Mouse (Mus musculus) gonadal fat pad, adult 2 months (tissue): ENCODE data around the gene Cdkn1c. TPM values are rescaled to one million over a fixed set of nuclear protein-coding genes. Genes with fewer than 3 reads are reported as not detected.

Experiments used
- DNase-seq: peaks from one replicate; pipeline ENCODE4 v3.0.0-alpha.2; 2012; ENCODE audit warnings: low read depth
- polyA plus RNA-seq: library from polyadenylated mRNA; depleted of rRNA; stranded (reverse); fragments of >200 nt; gene quantifications from 2 replicates; pipeline ENCODE4 v1.2.3, GENCODE M21; 2012; rRNA removed

The Cdkn1c gene
- polyA plus RNA-seq = 15.3 and 17.5 TPM in 2 replicates

DNA sequence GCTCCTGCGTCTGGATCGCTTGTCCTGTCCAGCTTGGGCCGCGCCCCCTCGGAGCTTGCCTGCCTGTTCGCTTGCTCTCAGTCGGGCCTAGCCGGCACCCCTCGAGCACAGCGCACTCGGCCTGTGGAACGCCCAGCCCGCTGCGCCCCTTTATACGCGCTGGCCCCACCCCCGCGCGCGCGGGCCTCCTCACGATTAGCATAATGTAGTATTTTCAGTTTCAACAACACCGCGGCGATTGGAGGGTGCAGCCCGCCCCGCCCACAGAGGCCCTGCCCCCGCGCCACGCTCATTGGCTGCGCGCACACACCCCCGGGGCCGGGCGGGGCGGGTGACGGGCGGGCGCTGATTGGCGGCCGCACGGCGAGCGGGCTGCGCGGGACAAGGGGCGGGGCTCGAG is at the start of gene Cdkn1c:
Gene Cdkn1c, minus strand, starts transcription at position 177 of the 400 bp plus-strand sequence.
- no peak for DNase-seq

DNA sequence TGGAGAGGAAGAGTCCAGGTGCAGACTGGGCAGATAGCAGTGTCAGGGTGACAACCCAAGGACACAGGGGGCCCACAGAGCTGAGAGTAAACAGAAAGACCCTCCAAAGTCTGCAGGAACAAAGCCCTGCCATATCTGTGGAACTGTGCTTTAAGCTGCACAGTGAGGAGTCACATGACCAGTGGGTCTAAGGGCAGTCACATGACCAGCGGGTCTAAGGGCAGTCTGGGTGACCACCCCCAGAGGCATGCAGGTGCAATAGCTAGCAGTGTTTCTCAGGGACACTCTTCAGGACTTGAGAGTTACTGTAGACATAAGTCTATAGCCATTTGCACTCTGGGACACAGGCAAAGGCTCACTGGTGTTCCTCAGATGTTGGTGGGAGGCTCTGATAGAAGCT is 48.7 kb upstream of the Cdkn1c start:
- no peak for DNase-seq

DNA sequence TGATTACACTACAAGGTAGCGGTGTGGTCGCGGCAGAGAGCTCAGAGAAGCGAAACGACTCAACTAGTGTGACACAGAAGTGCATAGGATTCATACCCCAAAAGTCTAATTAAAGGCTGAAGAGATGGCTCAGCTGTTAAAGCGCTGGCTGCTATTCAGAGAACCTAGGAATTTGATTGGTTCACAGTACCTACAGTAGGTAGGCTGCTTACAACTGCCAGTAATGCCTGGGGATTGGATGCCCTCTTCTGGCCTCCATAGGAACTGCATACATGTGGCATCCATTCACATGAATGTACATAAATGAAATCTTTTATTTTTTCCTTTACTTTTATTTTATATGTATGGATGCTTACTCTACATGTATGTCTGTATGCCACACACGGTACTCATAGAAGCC is 45.8 kb upstream of the Cdkn1c start:
- no peak for DNase-seq

DNA sequence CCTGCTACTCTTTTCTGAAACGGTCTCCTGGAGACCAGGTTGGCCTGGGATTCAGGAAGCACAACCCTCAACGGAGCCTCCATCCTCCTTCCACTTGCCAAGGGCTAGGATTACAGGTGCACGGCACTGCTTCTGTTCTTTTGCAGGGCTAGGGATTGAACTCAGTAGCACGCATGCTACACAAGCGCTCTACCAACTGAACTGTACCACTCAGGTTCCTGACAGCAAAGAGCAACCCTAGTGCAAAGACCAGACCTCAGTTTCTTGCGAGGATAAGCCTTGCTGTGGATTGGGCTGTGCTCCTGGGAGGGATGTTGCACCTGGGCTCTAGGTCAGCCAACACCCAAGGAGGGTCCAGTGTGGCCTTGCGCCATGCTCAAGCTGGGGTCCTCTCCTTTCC is 45.4 kb upstream of the Cdkn1c start:
- DNase-seq = no peak

DNA sequence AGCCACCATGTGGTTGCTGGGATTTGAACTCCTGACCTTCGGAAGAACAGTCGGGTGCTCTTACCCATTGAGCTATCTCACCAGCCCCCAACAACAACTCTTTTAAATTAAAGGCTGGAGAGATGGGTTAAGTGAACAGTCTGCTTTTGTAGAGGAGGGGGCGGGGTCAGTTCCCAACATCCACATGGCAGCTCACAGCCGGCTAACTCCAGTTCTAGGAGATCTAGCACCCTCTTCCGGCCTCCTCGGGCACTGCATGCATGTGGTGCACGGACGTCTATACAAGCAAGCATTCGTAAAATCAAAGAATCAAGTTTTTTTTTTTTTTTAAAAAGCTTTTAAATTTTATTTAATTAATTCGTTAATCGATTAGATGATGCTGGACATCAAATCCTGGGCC is 45.0 kb upstream of the Cdkn1c start:
- DNase-seq = no peak

DNA sequence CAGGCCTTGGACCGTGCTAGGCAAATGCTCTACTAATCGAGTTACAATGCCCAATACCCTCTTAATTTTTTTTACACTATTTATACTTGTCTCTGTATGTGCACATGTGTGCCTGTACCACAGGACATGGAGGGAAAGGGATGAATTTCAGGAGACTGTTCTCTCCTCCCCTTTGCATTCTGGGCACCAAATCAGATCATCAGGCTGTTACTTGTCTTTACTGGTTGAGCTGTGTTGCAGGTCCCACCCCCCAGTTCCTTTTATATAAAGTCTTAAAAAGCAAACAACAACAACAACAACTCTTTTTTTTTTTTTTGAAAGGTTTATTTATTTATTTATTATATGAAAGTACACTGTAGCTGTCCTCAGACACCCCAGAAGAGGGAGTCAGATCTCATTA is 44.6 kb upstream of the Cdkn1c start:
- DNase-seq = no peak

DNA sequence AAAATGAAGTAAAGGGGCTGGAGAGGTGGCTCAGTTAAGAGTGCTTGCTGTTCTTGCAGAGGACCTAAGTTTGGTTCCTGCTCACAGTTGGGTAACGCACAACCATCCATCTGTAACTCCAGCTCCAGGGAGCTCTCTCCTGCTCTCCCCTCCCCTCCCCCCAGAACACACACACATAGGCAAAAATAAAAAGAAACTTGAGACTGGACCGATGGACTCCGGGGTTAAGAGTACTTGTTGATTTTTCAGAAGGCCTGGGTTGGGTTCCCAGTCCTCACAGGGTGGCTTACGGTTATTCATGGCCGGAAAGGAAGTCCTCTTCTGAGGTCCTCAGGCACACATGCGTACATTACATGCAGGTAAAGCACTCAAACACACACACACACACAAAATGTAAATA is 43.1 kb upstream of the Cdkn1c start:
- no peak for DNase-seq

DNA sequence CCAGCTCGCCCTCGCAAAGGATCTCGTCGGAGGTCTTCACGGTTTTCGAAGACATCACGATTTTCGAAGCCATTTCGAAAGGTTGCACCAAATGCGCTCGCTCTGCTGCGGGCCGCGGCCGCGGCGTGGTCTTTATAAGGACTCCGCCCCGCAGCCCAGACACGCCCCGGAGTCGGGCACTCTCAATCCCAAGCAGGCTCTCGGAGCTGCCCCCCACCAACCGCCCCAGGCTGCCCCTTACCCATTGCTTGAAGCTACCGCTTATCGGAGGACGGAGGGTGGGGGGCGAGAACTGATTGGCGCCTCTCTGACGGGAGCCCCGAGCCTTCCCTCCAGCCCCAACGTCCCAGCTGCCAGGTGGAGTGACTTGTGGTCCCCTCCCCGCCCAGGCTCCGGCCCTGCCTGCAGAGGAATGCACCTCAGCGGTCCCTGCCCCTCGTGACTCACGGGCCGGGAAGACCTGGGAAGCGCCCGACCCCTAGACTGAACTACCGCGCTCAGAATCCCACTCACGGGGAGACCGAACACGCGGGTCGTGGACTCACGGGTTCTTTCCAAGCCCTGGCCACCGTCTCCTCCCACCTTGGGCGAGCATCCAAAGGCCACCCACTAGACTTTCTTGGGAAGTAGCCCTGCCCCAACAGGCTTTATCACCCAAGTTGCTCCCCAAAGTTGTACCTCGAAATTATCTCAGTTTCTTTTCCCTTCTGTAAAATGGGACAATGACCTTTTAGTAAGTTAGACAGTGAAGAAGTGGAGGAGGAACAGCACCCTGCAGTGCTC is 41.8 kb upstream of the Cdkn1c start, which contains the start of gene Phlda2:
Gene Phlda2, minus strand, starts transcription at position 733 of the 783 bp plus-strand sequence.
- DNase-seq = no peak

DNA sequence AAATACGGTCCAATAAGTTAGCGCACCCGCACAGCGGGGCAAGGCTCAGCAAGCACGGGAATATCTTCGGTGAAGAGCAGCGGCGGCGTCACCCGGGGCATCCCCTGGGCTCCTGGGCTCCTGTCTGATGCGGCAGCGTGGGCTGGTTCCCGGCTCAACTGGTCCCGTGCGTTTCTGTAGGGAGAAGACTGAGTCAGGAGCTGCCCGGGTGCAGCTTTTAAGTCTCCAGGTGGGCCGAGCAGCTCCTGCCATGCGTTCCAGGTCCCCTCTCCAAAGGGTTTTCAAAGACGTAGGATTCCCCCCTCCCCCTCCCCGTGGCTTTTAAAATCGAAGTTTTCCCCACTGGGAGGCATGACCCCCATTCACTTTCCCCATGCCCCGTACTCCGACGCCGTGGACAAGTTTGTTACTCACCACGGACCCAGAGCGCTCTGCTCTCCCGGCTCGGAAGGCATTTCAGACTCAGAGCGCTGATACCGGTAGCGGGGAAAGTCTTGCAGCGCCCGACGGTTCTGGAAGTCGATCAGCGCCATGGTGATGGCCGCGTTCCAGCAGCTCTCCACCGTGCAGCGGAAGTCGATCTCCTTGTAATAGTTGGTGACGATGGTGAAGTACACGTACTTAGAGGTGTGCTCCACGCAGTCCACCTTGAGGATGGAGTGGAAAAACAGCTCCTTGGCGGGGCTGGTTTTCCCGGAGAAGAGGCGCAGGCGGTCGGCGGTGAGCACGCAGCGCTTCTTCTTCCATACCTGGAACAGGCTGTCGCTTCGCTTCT is 41.0 kb upstream of the Cdkn1c start:
- no peak for DNase-seq

DNA sequence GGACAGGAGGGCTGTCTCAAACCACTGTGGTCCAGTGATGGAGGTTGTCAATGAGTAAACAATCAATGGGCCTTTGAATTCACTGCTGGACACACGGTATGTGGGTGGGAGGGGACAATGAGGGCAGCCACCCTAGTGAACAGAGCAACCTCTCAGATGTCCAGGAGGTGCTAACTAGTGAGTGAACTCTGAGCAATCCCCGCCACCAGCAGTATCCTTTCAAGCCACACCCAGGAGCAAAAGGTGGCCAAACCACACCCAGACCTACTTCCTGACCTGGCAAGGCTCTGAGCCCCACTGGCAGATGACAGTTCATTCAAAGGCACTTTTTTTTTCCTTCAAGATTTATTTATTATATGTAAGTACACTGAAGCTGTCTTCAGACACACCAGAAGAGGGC is 40.1 kb upstream of the Cdkn1c start:
- no peak for DNase-seq

DNA sequence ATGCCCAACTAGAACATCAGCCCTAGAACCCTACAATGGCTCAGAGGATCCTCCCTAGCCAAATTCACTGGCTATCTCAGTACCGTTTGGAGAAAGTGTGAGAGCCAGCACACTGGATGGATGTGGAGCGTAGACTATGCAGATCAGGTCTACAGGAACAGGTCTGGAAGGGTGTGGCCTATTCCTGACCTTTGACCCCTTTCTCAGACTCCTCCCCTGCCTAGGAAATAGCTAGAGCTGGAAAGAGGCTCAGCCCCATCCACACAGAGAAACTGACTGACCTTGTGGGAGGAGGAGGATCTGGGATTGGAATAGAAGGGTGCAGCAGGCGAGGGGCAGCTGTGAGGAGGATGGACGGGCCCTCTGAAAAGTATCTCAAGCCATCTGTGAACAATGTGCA is 37.7 kb upstream of the Cdkn1c start:
- DNase-seq = no peak

DNA sequence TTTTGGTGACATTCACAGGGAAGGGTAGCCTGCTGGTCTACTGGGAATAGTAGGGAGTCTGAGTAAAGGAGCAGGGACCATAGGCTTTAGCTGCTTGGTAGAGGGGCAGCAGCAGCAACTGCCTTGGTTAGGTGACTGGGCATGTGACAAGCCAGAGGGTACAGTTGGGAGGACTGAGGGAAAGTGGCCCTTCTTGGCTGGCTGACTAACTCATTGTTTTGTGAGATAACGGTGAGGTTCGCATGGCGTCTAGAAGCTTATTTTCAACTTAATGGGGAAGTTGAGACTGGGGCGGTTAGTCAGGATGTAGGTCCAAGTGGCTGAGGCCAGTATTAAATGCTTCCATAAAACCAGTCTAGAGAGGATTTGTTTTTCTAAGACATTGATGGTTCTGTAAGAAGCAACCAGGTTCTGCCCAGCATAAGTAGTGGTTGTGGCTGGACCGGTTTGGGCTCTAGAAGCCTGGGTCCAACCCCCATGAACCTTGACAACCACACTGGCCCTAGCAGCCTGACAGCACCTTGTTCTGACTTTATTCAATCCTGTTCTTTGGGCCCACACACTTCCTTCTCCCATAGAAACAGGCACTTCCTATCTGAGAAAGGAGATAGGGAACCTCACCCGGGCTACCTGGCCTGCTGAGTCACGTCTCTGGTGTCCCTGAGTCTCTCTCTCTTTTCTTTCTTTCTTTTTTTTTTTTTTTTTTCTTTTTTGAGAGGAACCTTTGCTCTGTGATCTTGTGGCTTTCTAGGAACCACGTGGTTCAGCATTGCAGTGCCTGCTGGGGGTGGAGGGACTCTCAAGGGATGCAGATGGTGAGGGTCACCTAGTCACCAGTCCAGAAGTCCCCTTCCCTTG is 34.5 kb upstream of the Cdkn1c start:
- DNase-seq = no peak

DNA sequence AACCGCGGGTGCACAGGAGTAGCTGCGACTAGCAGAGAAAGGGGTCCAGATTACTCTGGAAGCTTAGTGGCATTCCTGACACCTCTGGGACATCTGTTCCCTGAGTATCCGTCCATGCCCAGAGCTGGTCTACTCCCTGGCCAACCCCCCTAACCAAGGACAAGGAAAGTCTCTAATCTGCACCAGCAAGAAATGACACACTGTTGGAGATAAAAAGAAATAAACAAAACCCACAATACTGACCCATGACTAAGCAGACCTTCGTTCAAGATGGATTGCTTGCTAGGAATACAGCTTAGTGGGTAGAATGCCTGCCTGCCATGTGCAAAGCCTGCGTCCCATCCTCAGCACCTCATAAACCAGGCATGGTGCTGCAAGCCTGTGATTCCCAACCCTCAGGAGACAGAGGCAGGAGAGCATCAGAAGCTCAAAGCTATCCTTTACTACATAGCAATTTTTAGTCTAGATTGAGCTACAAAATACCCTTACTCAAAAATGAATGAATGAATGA is 32.8 kb upstream of the Cdkn1c start:
- no peak for DNase-seq

DNA sequence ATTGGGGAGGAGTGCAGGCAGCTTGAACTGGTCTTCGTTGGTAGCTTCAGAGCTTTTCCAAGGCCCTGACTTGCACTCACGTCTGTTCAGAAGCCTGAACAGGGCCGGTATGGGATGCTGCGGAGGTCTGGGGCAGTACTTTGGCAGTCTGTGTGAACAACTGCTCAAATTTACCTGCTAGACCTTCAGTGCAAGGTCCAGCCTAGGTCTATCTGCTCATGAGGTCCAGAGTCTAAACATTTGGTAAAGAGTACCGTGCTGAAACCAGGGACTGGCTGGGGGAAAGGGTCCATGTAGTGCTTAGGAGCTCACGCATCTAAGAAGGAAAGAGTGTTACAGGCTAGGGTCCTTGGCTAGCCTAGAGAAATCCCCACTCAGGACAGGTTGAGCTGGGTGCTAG is 28.9 kb upstream of the Cdkn1c start:
- no peak for DNase-seq

DNA sequence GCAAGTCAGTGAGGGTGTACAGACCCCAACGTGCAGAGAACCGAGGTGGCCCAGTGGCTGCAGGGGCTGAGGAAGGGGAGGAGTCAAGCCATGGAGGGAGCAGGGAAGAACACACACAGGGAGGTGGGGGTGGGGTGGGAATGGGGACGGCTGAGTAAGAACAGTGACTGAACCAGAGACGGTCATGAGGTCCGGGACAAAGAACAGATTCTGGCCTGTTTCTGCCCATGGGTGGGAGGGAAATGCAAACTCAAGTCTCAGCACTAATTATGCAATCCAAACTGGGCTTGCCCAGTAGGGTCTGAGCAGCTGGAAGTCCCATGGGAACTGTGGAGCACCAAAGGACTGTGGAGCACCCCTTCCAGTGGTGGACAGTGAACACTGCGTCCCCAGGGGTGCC is 21.7 kb upstream of the Cdkn1c start:
- no peak for DNase-seq

DNA sequence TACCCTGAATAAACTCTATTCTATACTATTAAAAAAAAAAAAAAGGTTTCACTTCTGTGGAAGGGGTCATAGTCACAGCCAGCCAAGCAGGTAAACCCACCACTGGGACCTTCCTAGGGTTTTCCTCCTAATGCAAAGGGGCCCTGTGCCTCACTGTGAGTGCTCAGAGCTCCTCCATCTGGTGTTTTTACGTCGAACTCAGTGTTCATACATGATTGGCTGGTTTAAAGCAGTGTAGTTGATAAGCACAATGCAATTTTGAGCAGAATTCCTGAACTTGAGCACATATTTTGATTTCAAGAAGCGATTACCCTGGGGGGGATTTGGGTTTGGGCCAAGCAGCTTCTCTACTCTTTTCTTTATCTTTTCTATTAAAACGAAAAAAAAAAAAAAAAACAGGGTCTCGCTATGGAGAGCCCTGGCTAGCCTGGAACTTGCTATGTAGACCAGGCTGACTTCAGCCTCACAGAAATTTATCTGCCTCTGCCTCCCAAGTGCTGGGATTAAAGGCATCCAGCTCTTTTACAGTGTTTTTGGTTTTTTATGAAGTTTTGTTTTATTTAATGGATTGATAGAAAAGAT is 21.0 kb upstream of the Cdkn1c start:
- no peak for DNase-seq

DNA sequence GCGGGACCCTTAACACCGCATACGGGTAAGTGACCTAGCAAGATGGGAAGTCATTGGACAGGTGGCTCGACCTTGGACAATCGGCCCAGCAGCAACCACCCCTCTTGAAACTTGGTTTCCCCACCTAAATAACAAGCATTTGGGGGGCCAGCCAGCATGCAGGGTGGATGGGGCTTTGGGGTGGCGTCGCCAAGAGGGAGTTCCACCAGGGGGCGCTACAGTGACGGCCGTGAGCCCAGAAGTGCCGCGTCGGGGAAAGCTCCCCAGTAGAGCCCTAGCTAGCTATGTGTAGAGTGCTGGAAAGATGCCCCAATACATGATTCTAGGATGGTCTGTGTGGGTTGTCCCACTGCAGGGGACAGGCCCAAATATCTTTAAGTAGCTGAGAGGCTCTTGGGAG is 19.6 kb upstream of the Cdkn1c start:
- DNase-seq = no peak

DNA sequence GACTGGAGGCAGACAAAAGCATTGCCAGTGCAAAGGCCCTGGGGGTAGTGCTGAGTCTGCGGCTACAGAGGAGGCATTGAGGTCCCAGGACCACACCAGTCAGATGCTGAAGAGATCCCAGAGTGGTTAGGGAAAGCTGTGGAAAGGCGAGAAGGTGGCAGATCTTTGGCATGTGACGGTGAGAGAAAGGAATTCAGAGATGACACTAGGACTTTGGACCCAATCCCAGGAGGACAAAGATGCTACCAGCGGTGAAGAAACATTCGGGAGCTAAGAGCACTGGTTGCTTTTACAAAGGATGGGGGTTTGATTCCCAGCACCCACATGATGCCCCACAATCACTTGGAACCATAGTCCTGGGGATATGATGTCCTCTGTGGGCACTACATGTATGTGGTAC is 16.9 kb upstream of the Cdkn1c start:
- DNase-seq = no peak

DNA sequence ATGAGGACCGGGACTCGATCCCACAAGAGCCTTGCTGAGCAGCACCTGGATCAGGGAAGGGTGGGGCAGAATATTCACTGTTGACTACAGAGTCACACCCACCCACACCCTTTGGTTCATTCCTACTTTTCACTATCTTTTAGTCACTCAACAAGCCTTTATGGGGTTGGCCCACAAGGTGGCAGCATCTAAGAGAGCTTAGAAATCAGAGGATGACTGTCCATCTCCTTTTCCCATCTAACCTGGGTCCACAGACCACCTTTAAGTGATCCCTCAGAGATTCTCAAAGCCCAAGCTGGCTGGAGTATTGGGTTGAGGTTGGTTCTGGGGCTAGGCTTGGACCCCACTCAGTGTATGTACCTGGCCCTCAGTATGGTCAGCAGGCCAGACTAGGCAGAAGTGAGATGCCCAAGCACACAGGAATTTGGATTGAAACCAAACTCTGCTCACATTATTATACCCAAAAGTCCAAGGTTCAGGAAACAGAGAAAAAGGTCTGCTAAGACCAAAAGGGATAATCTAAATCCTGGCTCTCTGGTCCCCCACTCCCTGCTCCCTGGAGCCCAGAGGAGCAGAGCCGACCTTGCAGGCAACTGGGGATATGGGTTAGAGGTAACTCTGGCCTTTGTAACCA is 16.0 kb upstream of the Cdkn1c start:
- DNase-seq = no peak

DNA sequence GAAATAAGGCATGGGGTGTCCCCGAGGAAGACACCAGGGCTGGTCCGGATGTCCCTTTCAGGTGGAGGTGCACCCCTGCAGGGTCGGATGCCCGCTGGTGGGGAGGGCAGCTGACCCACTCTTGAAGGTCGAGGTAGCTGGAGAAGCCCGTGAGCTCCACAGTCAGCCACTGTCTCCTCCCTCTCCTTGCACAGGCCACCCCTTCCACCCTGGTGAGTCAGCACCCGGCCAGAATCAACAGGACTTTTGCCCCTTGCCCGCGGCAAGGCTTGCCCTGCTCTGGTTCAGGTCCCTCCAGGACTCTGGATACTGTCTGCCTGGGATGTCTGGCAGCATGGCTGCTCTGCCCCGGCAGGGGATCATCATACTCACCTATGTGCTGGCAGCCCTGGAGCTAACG is 15.0 kb upstream of the Cdkn1c start:
- no peak for DNase-seq

DNA sequence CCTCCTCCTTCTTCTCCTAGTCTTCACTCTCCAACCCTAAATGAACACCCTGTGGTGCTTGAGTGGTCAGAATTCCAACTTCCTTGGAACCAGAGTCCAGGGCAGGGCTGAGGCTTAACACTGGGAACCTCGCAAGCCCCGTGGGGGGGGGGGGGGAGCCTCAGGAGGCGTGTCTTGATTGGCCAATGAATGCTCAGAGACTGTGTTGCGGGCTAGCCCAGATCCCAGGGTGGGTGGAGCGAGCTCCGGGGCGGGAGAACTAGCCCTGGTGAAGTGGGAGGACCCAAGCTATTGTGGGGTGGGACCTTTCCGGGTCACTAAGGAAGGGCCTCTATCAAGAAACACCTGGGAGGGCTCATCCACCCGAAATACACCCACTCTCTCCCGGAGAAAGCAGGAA is 14.0 kb upstream of the Cdkn1c start:
- no peak for DNase-seq
